Mouse (Mus musculus) spleen, adult 2 months (tissue): ENCODE data around the gene Ror1.

ENCODE experiments used
- CTCF ChIP-seq: fragments of 200-500 bp; IDR thresholded peaks from 2 replicates; pipeline ENCODE4 v1.5.1; 2011; ENCODE audit warnings: mild to moderate bottlenecking, inconsistent platforms; ENCODE audit not compliant: insufficient read depth, insufficient read length, insufficient replicate concordance; ENCODE audit errors: extremely low read depth
- POLR2A ChIP-seq: fragments of 200-500 bp; IDR thresholded peaks from 2 replicates; pipeline ENCODE4 v1.6.1; 2011; ENCODE audit warnings: low read depth, low read length, inconsistent platforms

DNA sequence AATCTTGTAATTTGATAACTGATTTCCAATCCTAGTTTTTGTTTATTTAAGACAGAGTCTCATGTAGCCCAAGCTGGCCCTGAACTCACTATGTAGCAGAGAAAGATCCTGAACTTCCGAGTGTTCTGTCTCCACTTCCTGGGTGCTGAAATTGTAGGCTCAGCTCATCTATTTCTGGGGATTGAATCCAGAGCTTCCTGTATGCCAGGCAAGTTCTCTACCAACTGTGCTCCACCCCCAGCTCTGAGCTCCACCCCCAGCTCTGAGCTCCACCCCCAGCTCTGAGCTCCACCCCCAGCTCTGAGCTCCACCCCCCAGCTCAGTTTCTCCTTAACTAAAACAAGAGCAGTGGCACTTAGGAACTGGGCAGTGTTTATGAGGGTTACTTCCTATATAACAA lies 29.3 kb downstream of the Ror1 start:
- TF ChIP-seq CTCF (no peak), POLR2A (no peak)
